Mouse (Mus musculus) heart, adult 9 months (tissue): ENCODE results near the gene Map3k15.

Source experiments
- DNase-seq, 2 experiments: peaks; one replicate each; pipeline ENCODE4 v3.0.0; 2022; ENCODE audit warnings: low spot score in 2 of 2

Map3k15 gene

GRCm38 (mm10) chrX:160134136-160134843 is 146.1 kb downstream of the Map3k15 start:
- no peak for DNase-seq

GRCm38 (mm10) chrX:160135719-160136118 is 147.5 kb downstream of the Map3k15 start:
- no peak for DNase-seq

DNA sequence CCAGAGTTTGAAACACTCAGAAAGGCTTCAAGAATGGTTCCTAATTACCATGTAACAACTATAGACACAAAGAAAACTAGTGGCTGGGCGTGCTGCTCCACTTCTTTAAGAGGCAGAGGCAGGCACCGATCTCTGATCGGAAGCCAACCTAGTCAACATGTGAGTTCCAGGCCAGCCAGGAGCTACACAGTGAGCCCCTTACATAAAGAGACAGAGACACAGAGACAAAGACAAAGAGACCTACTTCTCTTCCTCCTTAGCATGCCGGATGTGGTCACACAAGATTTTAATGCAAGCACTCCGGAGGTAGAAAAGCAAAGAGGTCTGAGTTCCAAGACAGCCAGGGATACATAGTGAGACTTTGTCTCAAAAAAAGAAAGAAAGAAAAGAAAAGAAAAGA is 147.9 kb downstream of the Map3k15 start:
- DNase-seq: no peak

- no peak for DNase-seq
Observed at GRCm38 (mm10) chrX:160137177-160137860, 149.1 kb downstream of the Map3k15 start.

DNA sequence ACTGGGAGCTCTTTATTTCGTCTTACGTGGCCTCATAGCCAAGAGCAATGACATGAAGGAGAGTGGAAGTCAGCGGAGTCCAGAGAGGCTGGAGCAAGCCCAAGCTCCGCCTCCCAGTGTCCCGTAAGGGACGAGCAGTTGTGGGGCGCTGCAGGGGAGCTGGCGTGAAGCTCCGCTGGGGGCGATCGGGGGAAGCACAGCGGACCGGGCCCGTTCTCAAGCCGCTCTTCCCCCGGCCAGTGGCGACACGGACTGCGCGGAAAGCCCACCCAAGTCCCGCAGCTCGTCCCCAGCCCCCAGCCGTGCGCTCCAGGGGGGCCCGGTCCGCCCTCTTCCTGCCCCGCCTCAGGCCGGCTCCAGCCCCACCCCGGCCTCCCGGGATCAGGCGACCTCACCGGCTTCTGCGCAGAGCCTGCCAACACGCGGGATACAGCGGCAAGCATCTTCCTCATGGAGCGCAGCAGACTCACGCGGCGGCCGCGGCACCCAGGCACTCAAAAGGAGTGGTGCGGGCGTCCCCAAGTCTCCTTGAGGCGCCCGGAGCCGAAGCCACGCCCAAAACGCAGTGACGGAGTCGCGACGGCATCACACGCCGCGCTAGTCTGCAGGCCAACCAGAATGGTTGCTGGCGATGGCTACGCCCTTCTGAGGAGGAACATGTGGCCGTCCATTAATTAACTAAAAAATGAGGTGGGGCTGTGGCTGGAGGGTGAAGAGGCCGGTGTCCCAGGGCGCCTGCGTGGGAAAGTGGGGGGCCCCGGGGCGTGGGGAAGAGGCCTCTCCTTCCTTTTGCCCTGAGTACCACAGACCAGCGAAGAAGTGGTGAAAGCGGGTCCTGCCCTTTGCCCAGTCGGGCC is 149.9 kb downstream of the Map3k15 start, which contains the start of gene Pdha1:
TSS of gene Pdha1 (minus strand) at position 553 of the 857 bp plus-strand sequence.
- DNase-seq: peak; percentile 90

DNA sequence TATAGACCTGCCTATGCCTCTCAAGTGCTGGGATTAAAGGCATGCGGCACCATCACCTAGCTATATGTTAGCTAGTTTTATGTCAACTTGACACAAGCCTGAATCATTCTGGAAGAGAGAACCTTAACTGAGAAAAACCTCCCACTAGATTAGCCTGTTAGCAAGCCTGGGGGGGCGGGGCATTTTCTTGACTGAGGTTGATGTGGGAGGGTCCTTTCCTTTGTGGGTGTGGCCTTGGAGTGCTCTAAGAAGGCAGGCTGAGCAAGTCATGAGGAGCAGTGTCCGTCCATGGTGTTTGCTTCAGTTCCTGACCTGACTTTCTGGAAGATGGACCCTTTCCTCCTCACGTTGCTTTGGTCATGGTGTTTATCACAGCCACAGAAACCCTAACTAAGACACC is 158.6 kb downstream of the Map3k15 start:
- DNase-seq: no peak

DNA sequence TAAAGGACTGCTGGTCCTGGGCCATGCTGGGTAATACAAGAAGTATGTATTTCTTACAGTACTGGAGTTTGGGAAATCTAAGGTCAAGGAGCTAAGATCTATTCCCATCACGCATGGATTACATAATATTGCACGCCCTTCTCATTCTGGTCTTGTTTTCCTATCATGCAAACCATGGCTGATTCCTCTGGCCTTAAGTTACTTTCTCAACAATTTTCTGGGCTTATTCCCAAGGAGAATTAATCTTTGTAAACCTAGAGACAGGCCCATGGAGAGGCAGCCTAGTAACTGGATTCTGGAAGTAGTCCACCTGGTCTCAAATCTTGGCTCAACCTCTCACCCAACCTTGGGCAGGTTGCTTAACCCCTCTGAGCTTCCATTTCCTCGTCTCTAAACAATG is 159.2 kb downstream of the Map3k15 start:
- no peak for DNase-seq

- DNase-seq: no peak
Observed at GRCm38 (mm10) chrX:160148859-160149258, 160.6 kb downstream of the Map3k15 start.

DNA sequence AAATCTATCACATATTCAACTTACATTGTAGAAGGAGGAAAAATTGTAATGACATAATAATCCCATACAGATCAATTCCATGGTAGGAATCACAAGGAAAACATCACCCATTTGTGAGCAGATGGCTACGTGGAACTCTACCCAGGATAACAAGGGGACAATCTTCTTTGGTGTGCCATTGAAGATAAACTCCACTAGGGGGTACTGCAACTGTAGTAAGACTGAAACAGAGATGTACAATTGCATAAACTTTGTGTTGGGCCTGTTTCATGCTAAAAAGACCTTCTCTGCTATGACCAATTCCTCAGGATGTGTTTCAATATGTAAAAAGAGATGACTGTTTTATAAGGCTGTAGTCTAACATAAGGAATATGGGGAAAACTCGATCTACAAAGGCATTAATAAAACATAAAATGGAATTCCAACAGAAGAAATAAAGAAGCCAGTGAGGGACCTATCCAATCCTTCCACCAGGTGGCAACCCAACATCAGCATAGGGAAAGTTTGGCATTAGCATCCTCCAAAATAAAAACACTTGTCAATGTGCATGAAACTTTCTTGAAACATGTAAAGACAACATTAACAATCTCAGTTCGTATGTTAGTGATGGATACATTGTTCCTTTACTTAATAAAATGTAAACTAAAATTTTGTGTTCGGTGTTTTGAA is 165.0 kb downstream of the Map3k15 start:
- DNase-seq: no peak

DNA sequence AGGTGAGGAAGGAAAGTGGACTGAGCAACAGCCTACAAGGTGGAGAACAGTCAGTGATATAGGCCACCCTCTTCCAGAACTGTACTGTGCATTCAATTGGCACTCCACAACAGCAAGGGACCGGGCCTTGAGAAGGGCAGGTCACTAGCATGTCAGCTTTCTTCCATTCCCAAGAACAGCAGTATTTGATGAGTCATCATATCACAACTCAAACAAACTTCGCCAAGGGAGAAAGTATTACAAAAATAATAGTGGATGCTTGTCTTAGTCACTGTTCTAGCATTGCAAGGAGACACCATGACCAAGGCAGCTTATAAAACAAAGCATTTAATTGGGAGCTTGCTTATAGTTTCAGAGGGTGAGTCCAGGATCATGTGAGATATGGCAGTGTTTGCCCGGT is 176.0 kb downstream of the Map3k15 start:
- no peak for DNase-seq

DNA sequence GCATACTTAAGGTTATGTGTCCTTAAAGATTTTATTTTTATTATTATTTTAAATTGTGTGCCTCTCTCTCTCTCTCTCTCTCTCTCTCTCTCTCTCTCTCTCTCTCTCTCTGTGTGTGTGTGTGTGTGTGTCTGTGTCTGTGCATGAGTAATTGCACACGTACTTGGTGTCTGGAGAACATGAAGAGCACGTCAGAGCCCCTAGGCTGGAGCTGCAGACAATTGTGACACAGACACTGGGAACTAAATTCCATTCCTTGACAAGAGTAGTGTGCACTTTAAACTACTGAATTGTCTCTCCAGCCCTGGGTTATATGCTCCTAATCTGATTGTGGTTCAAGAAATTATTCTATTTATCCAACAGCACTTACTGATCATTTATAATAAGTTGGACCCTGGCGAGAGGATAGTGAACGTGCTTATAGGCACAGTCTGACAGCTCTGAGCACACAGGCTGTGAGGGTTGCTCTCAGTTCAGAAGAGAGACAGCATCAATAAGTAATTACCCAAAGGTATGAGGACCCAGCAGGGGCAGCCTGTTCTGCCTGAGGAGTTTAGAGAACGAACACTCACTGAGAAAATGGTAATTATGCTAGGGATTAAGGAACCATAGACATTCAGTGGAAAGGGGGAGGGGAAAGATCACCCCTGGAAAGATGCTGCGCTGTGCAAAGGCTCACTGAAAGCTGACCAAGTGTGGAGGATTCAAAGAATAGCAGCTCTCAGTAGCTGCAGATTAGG is 178.2 kb downstream of the Map3k15 start:
- no peak for DNase-seq

GRCm38 (mm10) chrX:160170150-160170549 is 181.9 kb downstream of the Map3k15 start:
- peak in 1 of 2 experiments; percentile 44 for DNase-seq
